Mouse (Mus musculus) midbrain, embryonic 16.5 days (tissue): ENCODE measurements at regions not wholly inside any gene's neighbourhood (a gene's known extent, or its start where the extent isn't known, plus 50 kb on each side); places are given as distances from the start of the nearest gene placed in this dataset.

ENCODE experiments used
- ATAC-seq: fragments of 200-750 bp; cut with Nextera tagmentation; 2 replicates; pipeline ENCODE4 v1.8.0; 2017; ENCODE audit warnings: moderate TSS enrichment
- H3K27ac ChIP-seq: fragments of 300-500 bp; sonication (generic); 2 replicates; pipeline ENCODE4 v1.5.1; 2014; ENCODE audit warnings: mild to moderate bottlenecking, low read length, mixed read lengths
- H3K27me3 ChIP-seq: fragments of 300-500 bp; sonication (generic); 2 replicates; pipeline ENCODE4 v1.6.1; 2014; ENCODE audit warnings: low read depth, low read length, mixed read lengths; ENCODE audit not compliant: control insufficient read depth, insufficient read depth
- H3K36me3 ChIP-seq: fragments of 300-500 bp; sonication (generic); 2 replicates; pipeline ENCODE4 v1.6.1; 2014; ENCODE audit warnings: mild to moderate bottlenecking, low read length, moderate library complexity, mixed read lengths; ENCODE audit not compliant: control insufficient read depth, insufficient read depth
- H3K4me1 ChIP-seq: fragments of 300-500 bp; sonication (generic); 2 replicates; pipeline ENCODE4 v1.6.1; 2014; ENCODE audit warnings: mild to moderate bottlenecking, low read length, mixed read lengths; ENCODE audit not compliant: control insufficient read depth, insufficient read depth
- H3K4me2 ChIP-seq: fragments of 300-500 bp; sonication (generic); 2 replicates; pipeline ENCODE4 v1.6.1; 2014; ENCODE audit warnings: mild to moderate bottlenecking, low read length, mixed read lengths
- H3K4me3 ChIP-seq: fragments of 300-500 bp; sonication (generic); 2 replicates; pipeline ENCODE4 v1.5.1; 2014; ENCODE audit warnings: low read depth, mild to moderate bottlenecking, low read length, moderate library complexity, mixed read lengths
- H3K9ac ChIP-seq: fragments of 300-500 bp; sonication (generic); 2 replicates; pipeline ENCODE4 v1.6.1; 2014; ENCODE audit warnings: low read depth, low read length, mixed read lengths
- H3K9me3 ChIP-seq: fragments of 300-500 bp; sonication (generic); replicated peaks from 2 replicates; pipeline ENCODE4 v1.6.1; 2014; ENCODE audit warnings: mild to moderate bottlenecking, low read length, mixed read lengths; ENCODE audit not compliant: control insufficient read depth, poor library complexity, severe bottlenecking
- WGBS: fragments of 180-500 bp; shearing (Covaris S2); extraction: QIAGEN DNeasy Blood & Tissue Kit; methylation state at CpG from one replicate; pipeline ENCODE4 v1.1.7; 2014; 5-methylcytosine and 5-hydroxymethylcytosine counted together

- Histone ChIP-seq H3K9me3 (no peaks in the 10 kb centered on the region), H3K36me3 (no peaks in the 10 kb centered on the region), H3K4me2 (no peak overlapping the region), H3K4me1 (no peaks in the 10 kb centered on the region; the same call in 1 of the 2 replicates), H3K27ac (no peak overlapping the region), H3K9ac (no peak overlapping the region), H3K4me3 (no peak overlapping the region), H3K27me3 (peaks cover 2% of the 10 kb centered on the region)
- 39% methylated on average over 7 of the region's 7 CpGs for WGBS
- ATAC-seq = no peak
These were observed 343.7 kb upstream of the Hnrnpa3 start for GRCm38 (mm10) chr2:75315341-75315740.

GRCm38 (mm10) chr2:75318190-75318589 is 340.9 kb upstream of the Hnrnpa3 start:
- no peak overlapping the region for H3K27ac ChIP-seq
- no peak overlapping the region for H3K4me2 ChIP-seq
- no peak for ATAC-seq
- no peaks in the 10 kb centered on the region; the same call in 1 of the 2 replicates for H3K27me3 ChIP-seq
- no peaks in the 10 kb centered on the region; the same call in 1 of the 2 replicates for H3K4me1 ChIP-seq
- WGBS = 57% methylated on average over 5 of the region's 5 CpGs
- H3K9ac ChIP-seq = no peak overlapping the region
- no peaks in the 10 kb centered on the region for H3K36me3 ChIP-seq
- no peaks in the 10 kb centered on the region for H3K9me3 ChIP-seq
- H3K4me3 ChIP-seq = no peak overlapping the region

GRCm38 (mm10) chr2:75324146-75324749 is 334.8 kb upstream of the Hnrnpa3 start:
- ATAC-seq = no peak
- Histone ChIP-seq H3K27me3 (no peaks in the 10 kb centered on the region), H3K4me2 (no peak overlapping the region), H3K4me1 (no peaks in the 10 kb centered on the region), H3K36me3 (no peaks in the 10 kb centered on the region), H3K9ac (no peak overlapping the region), H3K9me3 (no peaks in the 10 kb centered on the region), H3K27ac (no peak overlapping the region), H3K4me3 (no peak overlapping the region)
- WGBS = 91% methylated on average over 10 of the region's 10 CpGs

- WGBS = 89% methylated on average over 2 of the region's 2 CpGs
- ATAC-seq = no peak
- Histone ChIP-seq H3K9me3 (no peaks in the 10 kb centered on the region), H3K9ac (no peak overlapping the region), H3K27ac (no peak overlapping the region), H3K27me3 (no peaks in the 10 kb centered on the region), H3K4me3 (no peak overlapping the region), H3K4me1 (no peaks in the 10 kb centered on the region), H3K4me2 (no peak overlapping the region), H3K36me3 (no peaks in the 10 kb centered on the region)
These were observed 329.5 kb upstream of the Hnrnpa3 start for GRCm38 (mm10) chr2:75329598-75329997.

- 76% methylated on average over 2 of the region's 2 CpGs for WGBS
- H3K4me3 ChIP-seq = no peak overlapping the region
- H3K9ac ChIP-seq = no peak overlapping the region
- no peaks in the 10 kb centered on the region for H3K4me1 ChIP-seq
- no peaks in the 10 kb centered on the region for H3K9me3 ChIP-seq
- H3K27ac ChIP-seq = no peak overlapping the region
- no peaks in the 10 kb centered on the region for H3K36me3 ChIP-seq
- no peak for ATAC-seq
- H3K4me2 ChIP-seq = no peak overlapping the region
- no peaks in the 10 kb centered on the region for H3K27me3 ChIP-seq
These were observed 317.8 kb upstream of the Hnrnpa3 start for GRCm38 (mm10) chr2:75341310-75341709.

- Histone ChIP-seq H3K9me3 (no peaks in the 10 kb centered on the region), H3K36me3 (no peaks in the 10 kb centered on the region), H3K27me3 (no peaks in the 10 kb centered on the region), H3K4me2 (no peak overlapping the region), H3K4me1 (no peaks in the 10 kb centered on the region), H3K4me3 (no peak overlapping the region), H3K27ac (no peak overlapping the region), H3K9ac (no peak overlapping the region)
- 88% methylated on average over 6 of the region's 6 CpGs for WGBS
- ATAC-seq = no peak
These were observed 317.3 kb upstream of the Hnrnpa3 start for GRCm38 (mm10) chr2:75341726-75342280.

GRCm38 (mm10) chr2:75350902-75351301 is 308.2 kb upstream of the Hnrnpa3 start:
- no peak for ATAC-seq
- Histone ChIP-seq H3K27ac (peak overlapping the region; percentile 74; the same call in 1 of the 2 replicates), H3K36me3 (no peaks in the 10 kb centered on the region), H3K9me3 (no peaks in the 10 kb centered on the region), H3K9ac (no peak overlapping the region), H3K27me3 (no peaks in the 10 kb centered on the region), H3K4me3 (no peak overlapping the region), H3K4me2 (no peak overlapping the region), H3K4me1 (peaks cover 8% of the 10 kb centered on the region; the same call in 1 of the 2 replicates)
- WGBS = 76% methylated on average over 3 of the region's 3 CpGs

- Histone ChIP-seq H3K27ac (peak overlapping the region; percentile 74), H3K4me1 (peaks cover 8% of the 10 kb centered on the region; the same call in 1 of the 2 replicates), H3K9me3 (no peaks in the 10 kb centered on the region), H3K4me3 (no peak overlapping the region), H3K27me3 (no peaks in the 10 kb centered on the region), H3K36me3 (no peaks in the 10 kb centered on the region), H3K9ac (no peak overlapping the region), H3K4me2 (no peak overlapping the region)
- ATAC-seq = no peak; the same call in 1 of the 2 replicates
- WGBS = 87% methylated on average over 5 of the region's 5 CpGs
These were observed 307.1 kb upstream of the Hnrnpa3 start for GRCm38 (mm10) chr2:75351965-75352364.

- Histone ChIP-seq H3K9ac (no peak overlapping the region), H3K36me3 (no peaks in the 10 kb centered on the region), H3K27ac (peak overlapping the region; percentile 38; the same call in 1 of the 2 replicates), H3K4me3 (no peak overlapping the region), H3K27me3 (no peaks in the 10 kb centered on the region), H3K9me3 (no peaks in the 10 kb centered on the region), H3K4me2 (no peak overlapping the region), H3K4me1 (peaks cover 8% of the 10 kb centered on the region; the same call in 1 of the 2 replicates)
- WGBS = 57% methylated on average over 4 of the region's 4 CpGs
- ATAC-seq = peak; percentile 72
These were observed 306.5 kb upstream of the Hnrnpa3 start for GRCm38 (mm10) chr2:75352564-75352963.
